Mouse (Mus musculus) spleen, adult 2 months (tissue): ENCODE measurements around the gene Trp53i11. TPM values are rescaled to one million over a fixed set of nuclear protein-coding genes. Genes with fewer than 3 reads are reported as not detected.

Experiments
- DNase-seq, 2 experiments: peaks; one replicate each; pipeline versions ENCODE4 v3.0.0 to v3.0.0-alpha.2; 2012 to 2021; ENCODE audit warnings: low spot score in 2 of 2, low read depth in 1 of 2
- H3K27ac ChIP-seq: fragments of 200-500 bp; 2 replicates; pipeline ENCODE4 v1.5.1; 2012; ENCODE audit warnings: low read length, inconsistent platforms; ENCODE audit not compliant: insufficient read depth
- H3K27me3 ChIP-seq: fragments of 200-500 bp; 2 replicates; pipeline ENCODE4 v1.6.1; 2012; ENCODE audit warnings: mild to moderate bottlenecking, moderate library complexity, low read length, inconsistent platforms; ENCODE audit not compliant: control insufficient read depth, insufficient read depth
- H3K36me3 ChIP-seq: fragments of 200-500 bp; 2 replicates; pipeline ENCODE4 v1.6.1; 2012; ENCODE audit warnings: mild to moderate bottlenecking, low read length, inconsistent platforms; ENCODE audit not compliant: control insufficient read depth, insufficient read depth
- H3K4me1 ChIP-seq: fragments of 200-500 bp; 2 replicates; pipeline ENCODE4 v1.6.1; 2011; ENCODE audit warnings: inconsistent platforms; ENCODE audit not compliant: control insufficient read depth, insufficient read depth, insufficient read length
- H3K4me3 ChIP-seq: fragments of 200-500 bp; 2 replicates; pipeline ENCODE4 v1.5.1; 2011; ENCODE audit warnings: mild to moderate bottlenecking, inconsistent platforms; ENCODE audit not compliant: insufficient read depth, insufficient read length; ENCODE audit errors: extremely low read depth
- CTCF ChIP-seq: fragments of 200-500 bp; IDR thresholded peaks from 2 replicates; pipeline ENCODE4 v1.5.1; 2011; ENCODE audit warnings: mild to moderate bottlenecking, inconsistent platforms; ENCODE audit not compliant: insufficient read depth, insufficient read length, insufficient replicate concordance; ENCODE audit errors: extremely low read depth
- POLR2A ChIP-seq: fragments of 200-500 bp; IDR thresholded peaks from 2 replicates; pipeline ENCODE4 v1.6.1; 2011; ENCODE audit warnings: low read depth, low read length, inconsistent platforms
- WGBS: fragments of 180-500 bp; shearing (Covaris S2); methylation state at CpG from one replicate; pipeline ENCODE4 v1.1.7; 2018; 5-methylcytosine and 5-hydroxymethylcytosine counted together
- polyA plus RNA-seq: library from polyadenylated mRNA; depleted of rRNA; stranded (reverse); fragments of >200 nt; gene quantifications from 2 replicates; pipeline ENCODE4 v1.2.3, GENCODE M21; 2012

The Trp53i11 gene
- polyA plus RNA-seq, 1 experiment: 149 TPM

- H3K27ac ChIP-seq: no peak overlapping the region
- no peak for DNase-seq
- TF ChIP-seq POLR2A (no peak), CTCF (no peak)
- no peaks in the 10 kb centered on the region for H3K27me3 ChIP-seq
- peaks cover 15% of the 10 kb centered on the region; the same call in 1 of the 2 replicates for H3K4me1 ChIP-seq
- no peak overlapping the region for H3K4me3 ChIP-seq
- H3K36me3 ChIP-seq: no peaks in the 10 kb centered on the region
- WGBS: 66% methylated on average over 7 of the region's 11 CpGs
Measured at GRCm38 (mm10) chr2:93182859-93183258, 4.5 kb upstream of the Trp53i11 start.

GRCm38 (mm10) chr2:93188020-93188760 lies 842 bp downstream of the Trp53i11 start:
- H3K27ac ChIP-seq: peak overlapping the region; percentile 85
- WGBS: under 1% methylated on average over 53 of the region's 53 CpGs

GRCm38 (mm10) chr2:93188761-93189458 lies 1.6 kb downstream of the Trp53i11 start:
- H3K27ac ChIP-seq: peak overlapping the region; percentile 85
- H3K4me1 ChIP-seq: peaks cover 33% of the 10 kb centered on the region
- WGBS: 7% methylated on average over 19 of the region's 19 CpGs
- peak overlapping the region; percentile 94 for H3K4me3 ChIP-seq
- H3K27me3 ChIP-seq: no peaks in the 10 kb centered on the region
- TF ChIP-seq POLR2A (no peak), CTCF (0 out of 2 replicates have a peak, but pooled peaks have one; percentile 20)
- peak in 1 of 2 experiments; percentile 42 for DNase-seq
- no peaks in the 10 kb centered on the region for H3K36me3 ChIP-seq

More at GRCm38 (mm10) chr2:93188020-93188760, 842 bp downstream of the Trp53i11 start:
- no peaks in the 10 kb centered on the region for H3K36me3 ChIP-seq
- DNase-seq: peak in 1 of 2 experiments; percentile 36
- H3K4me1 ChIP-seq: peaks cover 26% of the 10 kb centered on the region; the same call in 1 of the 2 replicates
- no peak for TF ChIP-seq CTCF
- TF ChIP-seq POLR2A: no peak
- H3K27me3 ChIP-seq: no peaks in the 10 kb centered on the region
- H3K4me3 ChIP-seq: peak overlapping the region; percentile 94

- peak; percentile 51 for TF ChIP-seq POLR2A
- TF ChIP-seq CTCF: no peak
- WGBS: 12% methylated on average over 9 of the region's 9 CpGs
- Histone ChIP-seq H3K27ac (peak overlapping the region; percentile 85), H3K4me3 (peak overlapping the region; percentile 31; the same call in 1 of the 2 replicates), H3K4me1 (peaks cover 53% of the 10 kb centered on the region), H3K27me3 (no peaks in the 10 kb centered on the region), H3K36me3 (no peaks in the 10 kb centered on the region)
- peak in 1 of 2 experiments; percentile 81 for DNase-seq
Measured at GRCm38 (mm10) chr2:93190771-93191487, 3.6 kb downstream of the Trp53i11 start.

GRCm38 (mm10) chr2:93191488-93192181 lies 4.3 kb downstream of the Trp53i11 start:
- DNase-seq: no peak
- peaks cover 55% of the 10 kb centered on the region for H3K4me1 ChIP-seq
- WGBS: 36% methylated on average over 14 of the region's 14 CpGs
- H3K27ac ChIP-seq: peak overlapping the region; percentile 85
- peak overlapping the region; percentile 31; the same call in 1 of the 2 replicates for H3K4me3 ChIP-seq
- TF ChIP-seq CTCF (no peak), POLR2A (no peak; the same call in 1 of the 2 replicates)
- H3K27me3 ChIP-seq: no peaks in the 10 kb centered on the region
- H3K36me3 ChIP-seq: no peaks in the 10 kb centered on the region

GRCm38 (mm10) chr2:93192182-93192560 lies 4.8 kb downstream of the Trp53i11 start:
- H3K27me3 ChIP-seq: no peaks in the 10 kb centered on the region
- peak overlapping the region; percentile 22; the same call in 1 of the 2 replicates for H3K4me3 ChIP-seq
- TF ChIP-seq POLR2A (no peak), CTCF (no peak)
- no peaks in the 10 kb centered on the region for H3K36me3 ChIP-seq
- H3K4me1 ChIP-seq: peaks cover 55% of the 10 kb centered on the region
- WGBS: 3% methylated on average over 9 of the region's 9 CpGs
- H3K27ac ChIP-seq: peak overlapping the region; percentile 85
- peak in 1 of 2 experiments; percentile 64 for DNase-seq
